Mouse (Mus musculus): ENCODE results near the gene Gm9736. TPM values are rescaled to one million over a fixed set of nuclear protein-coding genes. Genes with fewer than 3 reads are reported as not detected.
"Not testable (repeated sequence)": the region's sequence is repeated elsewhere in the genome, so short reads cannot be mapped to it uniquely, and the experiment has no call there.

The Gm9736 gene
- not detected for total RNA-seq (2021)
- long read RNA-seq, experiment 1 = 0 reads
- long read RNA-seq, experiment 2 = 0 reads

GRCm38 (mm10) chr10:77751254-77751653, at the start of gene Gm9736:
Gm9736 (minus strand) TSS chr10:77751354.
- intact Hi-C loops (cut with DNase I; ENCODE audit: low total_unique reads); DNase-seq: not testable (repeated sequence)

- intact Hi-C loops (cut with DNase I; ENCODE audit: low total_unique reads) = no loop called here
- DNase-seq = no peak
These were observed 47.9 kb upstream of the Gm9736 start, which contains the start of gene Gm19668 for GRCm38 (mm10) chr10:77798921-77799508. Gm19668 (minus strand) TSS chr10:77799133.

- intact Hi-C loops (cut with DNase I; ENCODE audit: low total_unique reads); DNase-seq: not testable (repeated sequence)
These were observed 47.2 kb upstream of the Gm9736 start for GRCm38 (mm10) chr10:77798164-77798920.

- DNase-seq = no peak
- intact Hi-C loops (cut with DNase I; ENCODE audit: low total_unique reads) = no loop called here
These were observed 46.5 kb upstream of the Gm9736 start for GRCm38 (mm10) chr10:77797677-77798076.

- no peak for DNase-seq
- intact Hi-C loops (cut with DNase I; ENCODE audit: low total_unique reads) = no loop called here
These were observed 43.8 kb upstream of the Gm9736 start, which contains the start of gene Gm9639 for GRCm38 (mm10) chr10:77794976-77795375. Gm9639 (minus strand) TSS chr10:77795076.

GRCm38 (mm10) chr10:77788621-77789020, 37.5 kb upstream of the Gm9736 start:
- no peak for DNase-seq
- intact Hi-C loops (cut with DNase I; ENCODE audit: low total_unique reads) = no loop called here

- DNase-seq; intact Hi-C loops (cut with DNase I; ENCODE audit: low total_unique reads): not testable (repeated sequence)
These were observed 36.7 kb upstream of the Gm9736 start, which contains the start of gene Gm7137 for GRCm38 (mm10) chr10:77787876-77788275. Gm7137 (minus strand) TSS chr10:77788200.

GRCm38 (mm10) chr10:77783396-77783795, 32.2 kb upstream of the Gm9736 start:
- intact Hi-C loops (cut with DNase I; ENCODE audit: low total_unique reads); DNase-seq: not testable (repeated sequence)

- intact Hi-C loops (cut with DNase I; ENCODE audit: low total_unique reads); DNase-seq: not testable (repeated sequence)
These were observed 31.3 kb upstream of the Gm9736 start, which contains the start of gene Gm3250 for GRCm38 (mm10) chr10:77782442-77782841. Gm3250 (minus strand) TSS chr10:77782542.

- intact Hi-C loops (cut with DNase I; ENCODE audit: low total_unique reads); DNase-seq: not testable (repeated sequence)
These were observed 25.7 kb upstream of the Gm9736 start, which contains the start of gene Gm7138 for GRCm38 (mm10) chr10:77776844-77777243. Gm7138 (minus strand) TSS chr10:77776944.

GRCm38 (mm10) chr10:77772142-77772541, 21.0 kb upstream of the Gm9736 start:
- intact Hi-C loops (cut with DNase I; ENCODE audit: low total_unique reads); DNase-seq: not testable (repeated sequence)

GRCm38 (mm10) chr10:77771225-77771624, 20.1 kb upstream of the Gm9736 start, which contains the start of gene Gm3238:
Gm3238 (minus strand) TSS chr10:77771325.
- DNase-seq; intact Hi-C loops (cut with DNase I; ENCODE audit: low total_unique reads): not testable (repeated sequence)

- no peak for DNase-seq
- intact Hi-C loops (cut with DNase I; ENCODE audit: low total_unique reads) = no loop called here
These were observed 18.6 kb upstream of the Gm9736 start for GRCm38 (mm10) chr10:77769727-77770126.

GRCm38 (mm10) chr10:77759582-77759981, 8.4 kb upstream of the Gm9736 start, which contains the start of gene Gm3233:
Gm3233 (minus strand) TSS chr10:77759682.
- intact Hi-C loops (cut with DNase I; ENCODE audit: low total_unique reads); DNase-seq: not testable (repeated sequence)

- intact Hi-C loops (cut with DNase I; ENCODE audit: low total_unique reads) = no loop called here
These were observed 2.3 kb upstream of the Gm9736 start for GRCm38 (mm10) chr10:77753448-77753847.

GRCm38 (mm10) chr10:77752312-77752711, 1.2 kb upstream of the Gm9736 start:
- DNase-seq; intact Hi-C loops (cut with DNase I; ENCODE audit: low total_unique reads): not testable (repeated sequence)

More at GRCm38 (mm10) chr10:77753448-77753847, 2.3 kb upstream of the Gm9736 start:
- DNase-seq = no peak

GRCm38 (mm10) chr10:77750686-77751085, 468 bp downstream of the Gm9736 start:
- DNase-seq; intact Hi-C loops (cut with DNase I; ENCODE audit: low total_unique reads): not testable (repeated sequence)

- DNase-seq; intact Hi-C loops (cut with DNase I; ENCODE audit: low total_unique reads): not testable (repeated sequence)
These were observed 9.0 kb downstream of the Gm9736 start, which contains the start of gene Gm18596 for GRCm38 (mm10) chr10:77741924-77742688. Gm18596 (minus strand) TSS chr10:77742638.

- intact Hi-C loops (cut with DNase I; ENCODE audit: low total_unique reads) = no loop called here
- no peak for DNase-seq
These were observed 12.2 kb downstream of the Gm9736 start for GRCm38 (mm10) chr10:77738929-77739328.

Data from gastrocnemius, postnatal 14 days (tissue).